Mouse (Mus musculus) CH12F3 (cell line): ENCODE results near the gene Mapk3.

Experiments
- in situ Hi-C: fragments of 300-500 bp; cut with MboI; formaldehyde crosslinking; loops from 2 replicates; pipeline ENCODE4 v1.14.3; 2020; ENCODE audit warnings: low sequenced_read_pairs

Gene Mapk3

DNA sequence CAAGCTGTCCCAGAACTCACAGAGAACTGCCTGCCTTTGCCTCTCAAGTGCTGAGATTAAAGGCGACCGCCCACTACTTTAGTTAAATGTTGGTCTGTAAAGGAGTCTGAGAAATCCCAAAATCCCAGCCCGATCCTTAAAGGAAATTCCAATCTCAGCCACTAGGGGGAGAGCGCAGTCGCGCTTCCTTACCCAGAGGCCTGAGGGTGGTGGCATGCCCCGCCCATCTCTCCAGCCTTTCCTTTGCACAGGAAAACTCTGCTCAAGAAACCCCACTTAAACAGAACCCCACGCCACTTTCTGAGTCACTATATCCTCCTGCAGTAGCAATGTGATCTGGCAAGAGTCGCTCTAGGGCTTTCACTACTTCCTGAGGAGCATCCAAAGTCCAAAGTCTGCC is 4.5 kb upstream of the Mapk3 start:
- in situ Hi-C loops, result no loop called here

DNA sequence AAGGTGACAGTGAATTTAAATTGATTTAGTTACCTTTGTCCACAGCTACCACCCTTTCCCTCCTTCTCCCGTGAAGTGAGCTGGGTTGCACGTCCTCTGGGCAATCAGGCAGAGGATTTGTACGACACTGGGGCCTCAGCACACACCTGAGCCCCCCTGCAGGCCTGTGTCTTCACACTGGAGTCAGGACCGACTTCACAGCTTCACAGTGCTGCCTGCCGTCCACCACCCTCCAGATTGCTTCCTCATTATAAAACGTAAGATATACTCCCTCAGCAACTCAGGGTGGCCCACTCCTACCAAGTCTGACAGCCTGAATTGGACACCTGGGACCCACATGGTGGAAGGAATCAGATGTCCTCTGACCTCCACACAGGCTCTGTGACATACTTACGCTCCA is 862 bp upstream of the Mapk3 start:
- in situ Hi-C loops, result no loop called here

DNA sequence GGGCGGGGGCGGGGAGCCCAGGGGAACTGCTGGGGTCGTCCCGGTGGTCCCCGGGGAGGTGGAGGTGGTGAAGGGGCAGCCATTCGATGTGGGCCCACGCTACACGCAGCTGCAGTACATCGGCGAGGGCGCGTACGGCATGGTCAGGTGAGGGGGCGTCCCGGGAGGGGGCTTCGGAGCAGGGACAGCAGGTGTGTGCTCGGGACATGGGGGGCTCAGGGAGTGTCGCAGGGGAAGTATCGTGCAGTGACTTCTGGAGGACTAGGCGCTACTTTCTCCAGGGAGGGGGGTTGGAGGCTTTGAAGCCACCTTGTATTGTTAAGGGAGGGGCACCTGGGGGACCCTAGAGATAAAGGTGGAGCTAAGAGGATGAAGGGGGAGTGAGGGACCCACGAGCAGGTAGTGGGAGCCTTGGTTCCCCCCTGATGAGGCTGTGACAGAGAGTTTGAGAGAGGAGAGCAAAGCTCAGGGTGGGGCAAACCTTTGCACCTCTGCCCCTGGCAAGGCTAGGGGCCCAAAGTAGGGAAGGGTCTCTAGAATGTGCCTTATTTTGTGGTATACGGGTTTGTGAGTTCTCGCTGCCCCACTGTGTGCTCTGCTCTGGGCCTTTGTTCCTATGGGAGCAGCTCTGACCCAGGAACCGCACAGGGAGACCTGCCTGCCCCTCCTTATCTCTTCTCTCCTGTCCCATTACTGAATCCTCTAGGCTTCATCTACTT is 430 bp downstream of the Mapk3 start:
- in situ Hi-C loops, result no loop called here

DNA sequence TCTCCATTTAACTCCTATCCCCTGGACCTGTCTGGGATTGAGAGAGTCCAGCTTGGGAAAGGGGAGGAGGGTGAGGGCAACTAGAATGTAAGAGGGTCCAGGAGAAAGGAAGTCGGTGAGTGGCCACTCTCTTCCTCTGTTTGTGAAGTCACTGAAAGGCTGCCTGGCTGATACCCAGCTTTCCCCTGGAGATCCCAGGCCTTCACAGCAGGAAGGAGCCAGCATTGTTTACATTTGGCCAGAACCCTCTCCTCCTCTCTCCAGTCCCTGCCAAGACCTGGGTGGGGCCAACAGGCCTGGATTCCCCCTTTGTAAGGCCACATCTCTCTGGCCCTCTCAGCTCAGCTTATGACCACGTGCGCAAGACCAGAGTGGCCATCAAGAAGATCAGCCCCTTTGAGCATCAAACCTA is 996 bp downstream of the Mapk3 start:
- in situ Hi-C loops, result no loop called here

DNA sequence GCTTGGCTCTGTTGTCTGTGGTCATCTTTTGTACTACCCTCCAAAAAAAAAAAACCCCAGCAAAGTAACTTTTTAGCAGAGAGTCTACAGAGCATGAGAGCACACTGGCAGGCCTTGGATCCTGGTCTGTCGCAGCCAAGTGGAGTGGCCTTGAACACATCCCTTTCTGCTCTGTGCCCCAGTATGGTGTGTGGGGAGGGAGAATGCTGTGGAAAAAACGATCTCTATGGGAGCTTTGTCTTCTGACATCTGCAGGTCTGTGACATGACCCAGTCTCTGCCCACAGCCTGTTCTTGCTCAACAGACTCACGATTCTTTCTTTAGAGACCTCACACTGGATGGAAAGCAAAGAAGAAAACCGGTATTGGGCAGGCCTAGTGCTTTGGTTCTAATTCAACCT is 1.6 kb downstream of the Mapk3 start:
- in situ Hi-C loops, result no loop called here

DNA sequence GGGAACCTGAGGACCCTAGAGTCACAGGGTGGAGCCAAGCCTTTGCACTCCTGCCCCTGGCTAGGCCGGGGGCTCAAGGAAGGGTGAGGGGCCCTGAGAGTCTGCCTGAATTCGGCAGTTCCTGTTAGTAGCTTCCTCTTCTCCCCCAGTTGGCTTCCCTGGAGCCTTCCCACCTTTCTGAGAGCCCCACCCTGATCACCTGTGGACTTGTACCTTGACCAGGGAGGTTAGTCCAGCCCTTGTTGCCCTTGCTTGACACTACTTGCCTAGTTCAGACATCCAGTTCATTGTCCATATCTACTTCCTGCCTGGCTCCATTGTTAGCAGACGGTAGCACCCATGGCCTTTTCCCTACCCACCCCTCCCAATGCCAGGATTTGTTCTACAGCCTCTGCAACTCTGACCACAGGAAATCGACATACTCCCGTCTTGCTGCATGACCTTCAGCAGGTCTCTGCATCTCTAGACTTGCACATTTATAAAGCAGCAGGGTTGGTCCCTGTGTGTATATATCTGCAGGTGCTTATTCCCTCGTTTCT is 2.2 kb downstream of the Mapk3 start:
- in situ Hi-C loops, result no loop called here

DNA sequence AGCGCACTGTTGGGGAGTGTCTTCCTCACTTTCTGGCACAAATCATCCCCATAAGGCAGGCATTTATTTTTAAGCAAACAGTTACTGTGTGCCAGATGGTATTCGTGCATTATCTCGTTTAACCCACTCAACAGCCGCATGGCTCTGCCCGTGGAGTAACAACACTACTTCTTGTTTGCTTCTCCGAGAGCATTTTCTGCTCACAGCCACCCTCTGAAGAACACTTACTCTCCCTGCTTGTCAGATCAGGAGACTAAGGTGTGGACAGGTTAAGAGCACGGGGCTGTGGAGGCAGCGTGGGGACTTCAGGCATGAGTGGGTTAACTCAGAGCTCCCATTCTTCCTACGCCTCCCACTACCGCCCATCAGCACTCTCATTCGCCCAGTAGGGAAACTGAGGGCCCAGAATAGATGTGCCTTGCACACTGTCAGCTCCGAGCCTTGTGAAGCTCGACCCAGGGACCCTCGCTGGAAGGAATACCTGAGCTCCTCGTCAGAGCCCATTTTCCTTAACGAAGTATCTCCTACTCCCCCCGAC is 3.1 kb downstream of the Mapk3 start:
- in situ Hi-C loops, result no loop called here

DNA sequence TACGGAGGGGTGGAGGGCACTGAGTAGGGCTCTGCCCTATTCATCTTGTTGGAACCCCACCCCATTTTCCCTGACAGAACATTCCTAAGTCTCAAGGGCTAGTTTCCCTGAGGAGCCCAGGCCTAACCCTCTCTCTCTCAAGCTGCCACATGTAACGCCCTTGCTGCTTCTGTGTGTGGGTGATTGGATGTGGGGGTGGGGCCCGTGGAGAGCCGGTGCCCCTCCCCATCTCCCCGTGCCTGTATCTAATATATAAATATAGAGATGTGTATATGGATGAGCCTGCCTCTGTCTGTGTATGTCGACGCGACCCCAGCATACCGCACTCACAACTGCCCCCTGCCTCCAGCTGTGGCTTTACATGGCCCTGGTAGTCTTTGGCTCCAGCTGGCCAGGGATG is 6.1 kb downstream of the Mapk3 start:
- in situ Hi-C loops, result no loop called here

DNA sequence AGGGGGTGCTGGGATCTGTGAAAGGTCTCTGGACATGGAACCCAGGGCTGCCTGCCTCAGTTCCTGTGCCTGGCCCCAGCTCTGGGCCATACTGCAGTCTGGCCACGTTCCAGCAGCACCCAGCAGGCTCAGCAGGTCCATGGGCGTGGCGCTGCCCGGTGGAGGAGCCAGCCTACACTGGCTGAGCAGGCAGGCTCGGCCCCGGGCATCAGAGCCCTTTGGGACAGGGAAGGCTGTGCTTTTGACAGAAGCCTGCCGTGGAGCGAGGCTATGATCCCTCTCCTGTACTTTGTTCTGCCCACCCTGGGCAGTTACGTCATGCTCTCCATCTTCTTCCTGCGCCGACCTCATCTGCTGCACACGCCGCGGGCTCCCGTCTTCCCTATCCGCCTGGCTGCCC is 6.8 kb downstream of the Mapk3 start, which contains the start of gene Gdpd3:
Gene Gdpd3 (plus strand): TSS at position 134 of the 400 bp plus-strand sequence.
- in situ Hi-C loops, result no loop called here

DNA sequence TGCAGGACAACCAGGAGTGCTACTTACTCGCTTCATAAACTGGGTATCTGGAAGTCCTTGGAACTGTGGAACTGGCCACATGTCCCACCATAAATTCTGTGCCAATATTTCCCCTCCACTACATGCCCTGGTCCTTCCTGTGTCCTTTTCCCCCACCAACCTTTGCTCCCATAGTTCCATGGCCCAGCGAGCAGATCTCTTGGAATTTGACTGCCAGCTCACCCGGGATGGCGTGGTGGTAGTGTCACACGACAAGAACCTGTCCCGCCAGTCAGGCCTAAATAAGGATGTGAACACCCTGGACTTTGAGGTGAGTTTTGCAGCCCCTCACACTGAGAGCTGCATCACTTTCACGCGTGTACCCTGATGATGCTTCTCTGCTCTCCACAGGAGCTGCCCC is 7.6 kb downstream of the Mapk3 start:
- in situ Hi-C loops, result no loop called here

DNA sequence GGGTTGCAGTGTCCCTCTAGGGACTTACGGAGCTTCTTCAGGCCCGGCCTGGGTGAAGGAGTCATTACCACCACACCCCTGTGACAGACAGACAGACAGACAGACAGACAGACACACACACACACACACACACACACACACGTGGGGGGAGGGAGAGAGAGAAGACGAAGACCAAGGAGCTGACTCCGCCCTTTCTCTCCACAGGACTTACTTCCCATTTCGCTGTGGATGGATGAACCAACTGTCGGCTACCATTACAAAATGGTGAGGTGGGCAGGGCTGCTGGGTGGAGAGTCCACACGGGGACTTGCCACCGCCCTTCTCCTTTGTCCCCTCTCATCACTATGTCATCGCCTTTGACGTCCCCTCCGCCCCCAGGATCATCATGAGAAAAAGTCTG is 11.4 kb downstream of the Mapk3 start:
- in situ Hi-C loops, result no loop called here

DNA sequence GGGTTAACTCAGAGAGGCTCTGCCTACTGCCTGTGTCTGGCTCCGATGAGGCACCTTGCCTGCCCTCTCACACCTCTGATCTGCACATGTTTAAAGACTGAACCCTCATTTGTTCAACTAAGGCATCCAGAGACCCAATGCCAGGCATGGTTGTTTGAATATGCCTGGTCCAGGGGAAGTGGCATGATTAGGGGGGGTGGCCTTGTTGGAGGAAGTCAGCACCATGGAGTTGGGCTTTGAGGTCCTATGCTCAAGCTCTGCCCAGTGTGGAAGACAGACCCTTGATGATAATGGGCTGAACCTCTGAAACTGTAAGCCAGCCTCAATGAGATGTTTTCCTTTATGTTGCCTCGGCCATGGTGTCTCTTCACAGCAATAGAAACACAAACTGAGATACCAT is 13.9 kb downstream of the Mapk3 start:
- in situ Hi-C loops, result no loop called here

DNA sequence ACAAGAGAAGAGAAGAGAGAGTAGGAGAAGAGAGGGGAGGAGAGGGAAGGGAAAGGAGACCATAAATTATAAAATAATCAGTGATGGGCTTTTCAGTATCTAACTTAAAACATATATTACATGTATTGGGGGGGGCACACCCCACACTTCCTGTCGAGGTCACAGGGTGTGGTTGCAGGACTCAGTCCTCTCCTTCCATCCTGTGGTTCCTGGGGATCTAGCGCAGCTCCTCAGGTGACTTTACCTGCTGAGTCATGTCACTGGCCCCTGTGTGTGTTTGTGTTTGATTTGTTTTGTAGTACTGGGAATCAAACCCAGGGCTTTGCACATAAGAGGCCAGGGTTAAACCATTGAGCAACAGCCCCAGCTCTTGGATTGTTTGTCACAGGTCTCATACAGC is 15.1 kb downstream of the Mapk3 start:
- in situ Hi-C loops, result no loop called here

DNA sequence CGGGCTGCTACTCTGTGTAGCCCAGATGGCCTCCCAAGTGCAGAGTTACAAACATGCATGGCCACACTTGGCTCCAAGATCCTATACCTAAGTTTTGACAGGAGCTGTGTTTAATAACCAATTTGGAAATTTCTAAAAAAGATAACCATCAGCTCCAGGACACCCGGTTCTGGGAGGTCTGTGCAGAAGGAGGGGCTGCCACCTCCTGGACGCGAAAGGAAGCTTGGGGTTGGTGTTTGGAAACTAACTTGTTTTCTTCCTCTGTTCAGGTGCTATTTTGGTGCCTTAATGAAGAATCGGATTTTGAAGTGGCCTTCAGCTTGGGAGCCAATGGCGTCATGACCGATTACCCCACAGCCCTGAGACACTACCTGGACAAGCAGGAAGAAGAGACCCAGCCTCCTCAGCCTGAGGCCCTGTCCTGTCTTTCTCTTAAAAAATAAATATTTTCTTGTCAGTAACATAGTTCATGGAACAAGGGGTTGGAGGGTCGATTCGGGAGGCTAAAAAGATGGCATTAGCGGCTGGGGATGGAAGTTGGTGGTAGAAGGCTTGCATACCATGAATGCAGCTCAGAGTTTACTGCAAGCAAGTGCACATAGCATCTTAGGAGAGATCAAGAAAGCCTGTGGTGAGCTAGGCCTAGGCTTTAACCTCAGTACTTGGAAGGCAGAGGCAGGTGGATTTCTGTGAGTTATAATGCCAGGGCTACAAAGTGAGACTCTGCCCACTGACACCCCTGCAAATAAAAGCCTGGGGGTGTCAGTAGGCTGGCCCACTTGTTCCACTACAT is 16.0 kb downstream of the Mapk3 start:
- in situ Hi-C loops, result loop anchor here (5.0 kb wide), 1 partner anchor 302 kb away; no protein-coding TSS in a partner anchor

DNA sequence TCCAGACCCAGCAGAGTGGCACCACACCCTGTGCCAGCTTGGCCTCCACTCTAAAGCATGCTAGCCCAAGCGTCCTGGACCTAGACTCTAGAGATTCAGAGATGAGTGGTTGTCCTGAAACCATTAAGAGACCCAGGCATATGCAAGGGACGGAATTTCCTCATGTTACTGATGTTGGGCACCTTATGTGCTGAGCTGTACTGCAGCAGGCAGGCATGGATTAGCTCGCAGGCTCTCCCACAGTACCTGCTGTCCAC is 16.5 kb downstream of the Mapk3 start:
- in situ Hi-C loops, result loop anchor here (5.0 kb wide), 1 partner anchor 301 kb away; no protein-coding TSS in a partner anchor

DNA sequence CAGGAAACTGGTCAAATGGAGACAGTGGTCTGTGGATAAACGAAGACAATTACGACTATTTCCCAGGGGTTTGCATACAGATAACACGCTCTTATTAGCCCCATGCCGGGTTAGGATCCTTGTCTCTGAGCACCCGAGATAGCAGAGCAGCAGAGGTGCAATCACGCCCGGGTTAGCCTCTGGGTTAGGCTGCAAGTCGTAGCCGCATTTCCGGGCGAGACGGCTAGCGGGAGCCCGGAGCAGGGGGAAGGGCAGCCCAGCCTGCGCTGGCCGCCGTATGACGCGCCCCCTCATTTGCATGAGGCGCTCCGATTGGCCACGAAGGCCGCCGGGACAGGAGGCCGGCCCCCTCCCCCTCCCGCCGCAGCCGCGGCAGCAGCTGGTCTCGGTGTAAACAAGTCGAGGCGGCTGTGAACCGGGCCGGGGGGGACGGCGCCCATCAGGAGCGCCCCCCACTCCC is 17.2 kb downstream of the Mapk3 start, which contains the start of gene Ypel3:
Gene Ypel3 (plus strand): TSS at position 358 of the 460 bp plus-strand sequence.
- in situ Hi-C loops, result loop anchor here (5.0 kb wide), 1 partner anchor 301 kb away; no protein-coding TSS in a partner anchor

DNA sequence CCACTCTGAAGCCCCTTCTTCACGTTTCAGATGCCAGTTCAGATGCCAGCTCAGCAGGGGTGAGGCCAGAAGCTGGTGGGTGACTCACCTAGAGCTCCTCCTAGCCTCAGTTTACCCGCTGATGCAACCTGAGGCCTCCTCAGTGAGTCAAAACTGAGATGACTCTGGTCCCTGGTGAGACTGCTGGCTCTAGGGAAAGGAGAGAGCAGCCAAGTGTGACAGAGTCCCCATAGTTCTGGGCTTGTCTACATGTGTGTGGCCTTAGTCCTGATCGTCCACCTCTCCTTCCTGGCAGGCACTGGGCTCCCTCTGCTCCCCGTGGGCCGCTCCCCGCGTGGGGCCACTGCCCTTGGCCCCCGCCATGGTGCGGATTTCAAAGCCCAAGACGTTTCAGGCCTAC is 18.1 kb downstream of the Mapk3 start:
- in situ Hi-C loops, result loop anchor here (5.0 kb wide), 1 partner anchor 300 kb away; no protein-coding TSS in a partner anchor

DNA sequence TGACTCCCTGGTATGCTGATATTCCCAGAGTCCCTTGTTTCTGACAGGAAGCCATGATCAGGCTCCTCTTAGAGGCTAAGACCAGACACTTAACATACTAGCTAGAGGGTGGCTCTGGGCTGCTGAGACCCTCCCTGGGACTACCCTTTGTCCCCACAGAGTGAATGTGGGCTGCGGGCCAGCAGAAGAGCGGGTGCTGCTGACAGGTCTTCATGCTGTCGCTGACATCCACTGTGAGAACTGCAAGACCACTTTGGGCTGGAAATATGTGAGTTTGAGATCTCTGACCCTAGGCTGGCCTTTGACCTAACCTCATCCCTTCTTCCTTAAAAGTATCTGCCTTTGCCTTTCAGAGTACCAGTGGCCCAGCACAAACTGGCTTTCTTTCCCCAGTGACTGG is 18.7 kb downstream of the Mapk3 start:
- in situ Hi-C loops, result loop anchor here (5.0 kb wide), 1 partner anchor 299 kb away; no protein-coding TSS in a partner anchor

DNA sequence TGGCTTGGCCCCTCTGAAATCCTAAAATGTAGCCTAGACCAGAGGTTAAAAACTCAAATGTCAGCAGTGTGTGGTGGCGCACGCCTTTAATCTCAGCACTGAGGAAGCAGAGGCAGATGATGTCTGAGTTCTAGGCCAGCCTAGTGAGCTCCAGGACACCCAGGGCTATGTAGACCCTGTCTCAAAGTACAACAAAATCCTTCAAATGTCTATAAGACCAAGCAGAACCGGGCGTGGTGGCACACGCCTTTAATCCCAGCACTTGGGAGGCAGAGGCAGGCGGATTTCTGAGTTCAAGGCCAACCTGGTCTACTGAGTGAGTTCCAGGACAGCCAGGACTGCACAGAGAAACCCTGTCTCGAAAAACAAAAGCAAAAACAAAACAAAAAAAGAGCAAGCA is 19.7 kb downstream of the Mapk3 start:
- in situ Hi-C loops, result loop anchor here (5.0 kb wide), 1 partner anchor 298 kb away; no protein-coding TSS in a partner anchor

DNA sequence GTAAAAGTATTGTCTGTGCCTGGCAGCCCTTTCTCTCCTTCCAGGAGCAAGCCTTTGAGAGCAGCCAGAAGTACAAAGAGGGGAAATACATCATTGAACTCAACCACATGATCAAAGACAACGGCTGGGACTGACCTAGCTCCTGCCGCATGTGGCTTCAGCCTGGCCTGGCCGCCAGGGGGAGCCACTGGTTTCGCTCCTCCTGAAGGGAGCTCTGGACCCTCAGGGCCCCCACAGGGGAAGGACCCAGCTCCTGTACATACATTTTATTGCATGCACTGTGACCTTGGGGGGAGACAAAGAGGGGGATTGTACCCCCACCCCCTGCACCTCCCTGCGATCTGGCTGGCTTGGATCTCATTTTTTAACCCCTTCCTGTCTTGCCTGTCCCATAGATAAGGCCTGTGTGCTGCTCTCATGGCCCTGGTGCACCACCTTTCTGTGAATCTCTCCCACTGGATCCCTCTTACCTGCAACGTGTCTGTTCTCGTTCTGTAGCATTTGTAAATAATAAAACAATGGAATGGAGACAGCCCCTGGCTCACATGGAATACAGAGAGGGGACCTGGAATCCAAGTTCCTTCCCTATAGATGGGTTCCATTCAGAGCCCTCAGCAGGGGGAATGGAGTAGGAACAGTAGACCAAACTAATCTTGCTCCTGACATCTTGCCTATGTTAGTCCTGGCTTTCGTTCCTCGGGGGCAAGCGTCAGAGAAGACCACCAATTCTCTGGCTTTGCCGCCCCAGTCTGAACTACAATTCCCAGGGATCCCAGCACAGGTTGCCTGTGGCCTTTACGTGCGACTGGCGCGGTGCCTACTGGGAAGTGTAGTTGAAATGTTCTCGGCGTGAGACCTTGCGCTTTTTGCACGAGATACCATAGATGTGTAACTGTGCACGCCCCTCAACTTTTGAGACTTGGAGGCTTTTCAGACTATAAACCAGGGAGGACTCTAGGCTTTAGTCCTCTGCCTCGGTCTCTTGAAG is 20.9 kb downstream of the Mapk3 start:
- in situ Hi-C loops, result loop anchor here (5.0 kb wide), 1 partner anchor 297 kb away; no protein-coding TSS in a partner anchor
